ENCODE assay signal across 8 mouse cellular contexts in the genomic region with DNA sequence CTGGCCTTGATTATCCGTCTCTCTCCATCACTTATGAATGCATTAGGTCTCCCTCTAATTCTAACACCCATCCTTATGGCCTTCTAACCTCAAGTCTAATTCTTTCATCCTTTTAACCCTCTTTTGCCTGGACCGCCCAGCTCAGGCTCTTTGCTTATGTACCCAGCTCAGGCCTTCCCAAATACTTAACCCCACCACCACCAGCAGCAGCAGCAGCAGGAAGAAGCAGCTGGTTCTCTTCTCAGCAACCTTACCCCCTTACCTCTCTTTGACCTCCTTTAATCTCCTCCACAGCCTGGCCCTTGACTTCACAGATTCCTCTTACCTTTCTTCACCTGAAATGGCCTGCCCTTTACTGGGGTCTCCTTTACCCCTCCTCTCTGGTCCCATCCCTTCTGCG.
DNase-seq lines count a peak whose midpoint lies in the region; ATAC-seq and TF ChIP-seq lines count a peak whose summit lies in the region.

No protein-coding gene starts in this region.

- peaks cover 15% of the 10 kb centered on the region for H3K4me1 ChIP-seq in kidney, adult 2 months (ENCODE audit: control insufficient read depth, insufficient read depth, low read length)
- H3K4me1 ChIP-seq in forebrain, embryonic 16.5 days (replicated peaks; ENCODE audit: control insufficient read depth, insufficient read depth, low read length), result peaks cover 44% of the 10 kb centered on the region
- H3K4me1 ChIP-seq in midbrain, embryonic 12.5 days, result peaks cover 45% of the 10 kb centered on the region

- no peak for DNase-seq in kidney, adult 2 months
- DNase-seq in kidney, adult 11 months, result no peak
- DNase-seq in MN1 (ENCODE audit: low spot score), result peak; percentile 40
- no peak for DNase-seq in cerebellum, adult 11-12 months
- DNase-seq in spleen, postnatal 4 days (ENCODE audit: low spot score in 2 of 2), result no peak

- peak overlapping the region; percentile 100 for H3K27ac ChIP-seq in kidney, adult 2 months (ENCODE audit: insufficient read depth, low read depth, low read length)
- H3K27ac ChIP-seq in forebrain, embryonic 16.5 days (ENCODE audit: low read length), result no peak overlapping the region
- H3K27ac ChIP-seq in midbrain, embryonic 12.5 days (replicated peaks), result no peak overlapping the region

- H3K36me3 ChIP-seq in kidney, adult 2 months (ENCODE audit: control insufficient read depth, insufficient read depth, low read length), result no peaks in the 10 kb centered on the region
- no peaks in the 10 kb centered on the region for H3K36me3 ChIP-seq in forebrain, embryonic 16.5 days (ENCODE audit: control insufficient read depth, insufficient read depth)
- no peaks in the 10 kb centered on the region for H3K36me3 ChIP-seq in midbrain, embryonic 12.5 days

- no peaks in the 10 kb centered on the region for H3K9me3 ChIP-seq in forebrain, embryonic 16.5 days (ENCODE audit: control insufficient read depth, low read length)
- H3K9me3 ChIP-seq in midbrain, embryonic 12.5 days, result no peaks in the 10 kb centered on the region

- H3K9ac ChIP-seq in forebrain, embryonic 16.5 days (replicated peaks; ENCODE audit: low read depth, low read length), result no peak overlapping the region
- H3K9ac ChIP-seq in midbrain, embryonic 12.5 days (replicated peaks), result peak overlapping the region; percentile 49; the same call in 1 of the 2 replicates

- peak overlapping the region; percentile 53 for H3K4me3 ChIP-seq in kidney, adult 2 months (ENCODE audit: insufficient read depth, low read depth, low read length)
- peak overlapping the region; percentile 38 for H3K4me3 ChIP-seq in forebrain, embryonic 16.5 days (replicated peaks; ENCODE audit: low read length)
- H3K4me3 ChIP-seq in midbrain, embryonic 12.5 days, result peak overlapping the region; percentile 44

- ATAC-seq in forebrain, embryonic 16.5 days, result no peak
- no peak for ATAC-seq in midbrain, embryonic 12.5 days (ENCODE audit: low FRiP score, low read depth)
- ATAC-seq in activated CD4-positive, CD25-positive, alpha-beta regulatory T cell, adult 4 months, result no peak

- H3K4me2 ChIP-seq in forebrain, embryonic 16.5 days (ENCODE audit: low read length), result peak overlapping the region; percentile 60
- peak overlapping the region; percentile 71 for H3K4me2 ChIP-seq in midbrain, embryonic 12.5 days (replicated peaks)

- TF ChIP-seq POLR2A in kidney, adult 2 months (IDR thresholded peaks at IDR 0.05; ENCODE audit: low read depth, low read length), result no peak

- no peaks in the 10 kb centered on the region for H3K27me3 ChIP-seq in kidney, adult 2 months (replicated peaks; ENCODE audit: control insufficient read depth, insufficient read depth, low read length)
- peaks cover 40% of the 10 kb centered on the region for H3K27me3 ChIP-seq in forebrain, embryonic 16.5 days (replicated peaks; ENCODE audit: control insufficient read depth, insufficient read depth, low read length)
- H3K27me3 ChIP-seq in midbrain, embryonic 12.5 days, result peaks cover 67% of the 10 kb centered on the region

- WGBS in kidney, adult 2 months, result 53% methylated on average over 3 of the region's 3 CpGs
- WGBS in forebrain, embryonic 16.5 days, result 29% methylated on average over 3 of the region's 3 CpGs
- 18% methylated on average over 3 of the region's 3 CpGs for WGBS in midbrain, embryonic 12.5 days

- TF ChIP-seq CTCF in kidney, adult 2 months (conservative IDR thresholded peaks at IDR 0.05; ENCODE audit: insufficient read depth, insufficient read length, low read depth, low read length), result no peak
